Mouse (Mus musculus) midbrain, embryonic 11.5 days (tissue): Measurements from ENCODE around the gene Galnt15. TPM values are rescaled to one million over a fixed set of nuclear protein-coding genes. Genes with fewer than 3 reads are reported as not detected.

Experiments used
- ATAC-seq: fragments of 200-750 bp; cut with Nextera tagmentation; 2 replicates; pipeline ENCODE4 v1.8.0; 2017; ENCODE audit warnings: moderate TSS enrichment, moderate library complexity; ENCODE audit not compliant: low FRiP score
- DNase-seq: peaks from one replicate; pipeline ENCODE4 v3.0.0; 2015; ENCODE audit warnings: low spot score; ENCODE audit errors: missing footprints
- H3K27ac ChIP-seq: fragments of 300-500 bp; sonication (generic); 2 replicates; pipeline ENCODE4 v1.5.1; 2014; ENCODE audit warnings: low read depth, low read length
- H3K27me3 ChIP-seq: fragments of 300-500 bp; sonication (generic); 2 replicates; pipeline ENCODE4 v1.6.1; 2014; ENCODE audit warnings: mild to moderate bottlenecking, low read length, moderate library complexity, mixed read lengths; ENCODE audit not compliant: control insufficient read depth, insufficient read depth
- H3K36me3 ChIP-seq: fragments of 300-500 bp; sonication (generic); 2 replicates; pipeline ENCODE4 v1.6.1; 2014; ENCODE audit warnings: mild to moderate bottlenecking, low read length, moderate library complexity, mixed read lengths; ENCODE audit not compliant: control insufficient read depth, insufficient read depth
- H3K4me1 ChIP-seq: fragments of 300-500 bp; sonication (generic); 2 replicates; pipeline ENCODE4 v1.6.1; 2014; ENCODE audit warnings: low read length; ENCODE audit not compliant: control insufficient read depth, insufficient read depth
- H3K4me2 ChIP-seq: fragments of 300-500 bp; sonication (generic); 2 replicates; pipeline ENCODE4 v1.6.1; 2014; ENCODE audit warnings: mild to moderate bottlenecking, moderate library complexity
- H3K4me3 ChIP-seq: fragments of 300-500 bp; sonication (generic); 2 replicates; pipeline ENCODE4 v1.5.1; 2014; ENCODE audit warnings: low read depth, low read length
- H3K9ac ChIP-seq: fragments of 300-500 bp; sonication (generic); 2 replicates; pipeline ENCODE4 v1.6.1; 2014; ENCODE audit warnings: low read length
- H3K9me3 ChIP-seq: fragments of 300-500 bp; sonication (generic); 2 replicates; pipeline ENCODE4 v1.6.1; 2016; ENCODE audit warnings: low read length; ENCODE audit not compliant: control insufficient read depth
- WGBS: fragments of 180-500 bp; shearing (Covaris S2); extraction: QIAGEN DNeasy Blood & Tissue Kit; methylation state at CpG from one replicate; pipeline ENCODE4 v1.1.7; 2014; 5-methylcytosine and 5-hydroxymethylcytosine counted together
- polyA plus RNA-seq: library from polyadenylated mRNA; unstranded; fragments of >200 nt; fragmentation: Nextera tagmentation; extraction: Ambion mirVana; gene quantifications from 2 replicates; pipeline ENCODE4 v1.2.1, GENCODE M21; 2014

The Galnt15 gene
- polyA plus RNA-seq, 1 experiment from 2014 or later: 0.08 TPM

GRCm38 (mm10) chr14:32053895-32054294 lies 25.1 kb downstream of the Galnt15 start:
- Histone ChIP-seq H3K27me3 (no peaks in the 10 kb centered on the region), H3K4me3 (no peak overlapping the region), H3K9ac (no peak overlapping the region), H3K9me3 (no peaks in the 10 kb centered on the region), H3K27ac (no peak overlapping the region), H3K36me3 (no peaks in the 10 kb centered on the region), H3K4me1 (no peaks in the 10 kb centered on the region), H3K4me2 (no peak overlapping the region)
- ATAC-seq: no peak
- WGBS: 95% methylated on average over 5 of the region's 5 CpGs
- DNase-seq: no peak

- no peak for ATAC-seq
- DNase-seq: no peak
- 75% methylated on average over 10 of the region's 10 CpGs for WGBS
- Histone ChIP-seq H3K4me2 (no peak overlapping the region), H3K4me1 (no peaks in the 10 kb centered on the region), H3K27ac (no peak overlapping the region), H3K9me3 (no peaks in the 10 kb centered on the region), H3K4me3 (no peak overlapping the region), H3K27me3 (no peaks in the 10 kb centered on the region), H3K36me3 (no peaks in the 10 kb centered on the region), H3K9ac (no peak overlapping the region)
These were observed 26.0 kb downstream of the Galnt15 start for GRCm38 (mm10) chr14:32054788-32055187.

GRCm38 (mm10) chr14:32055781-32056180 lies 27.0 kb downstream of the Galnt15 start:
- Histone ChIP-seq H3K9me3 (no peaks in the 10 kb centered on the region), H3K9ac (no peak overlapping the region), H3K27me3 (no peaks in the 10 kb centered on the region), H3K27ac (no peak overlapping the region), H3K36me3 (no peaks in the 10 kb centered on the region), H3K4me2 (no peak overlapping the region), H3K4me1 (no peaks in the 10 kb centered on the region), H3K4me3 (no peak overlapping the region)
- ATAC-seq: no peak
- DNase-seq: no peak
- WGBS: 85% methylated on average over 8 of the region's 8 CpGs

DNA sequence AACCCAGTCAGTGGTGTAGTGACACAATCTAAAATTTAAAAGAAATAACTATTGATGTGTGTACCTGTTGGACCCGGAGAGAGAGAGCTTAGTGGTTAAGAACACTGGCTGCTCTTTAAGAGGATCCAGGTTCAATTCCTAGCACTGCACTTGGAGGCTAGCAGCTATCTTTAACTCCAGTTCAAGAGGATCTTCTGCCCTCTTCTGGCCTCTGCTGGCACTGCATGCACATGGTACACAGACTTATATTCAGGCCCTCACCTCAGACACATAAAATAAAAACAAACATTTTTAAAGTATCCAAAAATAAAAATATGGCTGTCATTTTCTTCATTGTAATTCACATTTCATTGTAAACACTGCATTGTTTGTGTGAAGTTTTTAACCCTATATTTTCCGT lies 27.9 kb downstream of the Galnt15 start:
- DNase-seq (no peak), ATAC-seq (no peak)
- WGBS: 96% methylated on average over 2 of the region's 2 CpGs
- H3K4me2 ChIP-seq: no peak overlapping the region
- no peak overlapping the region for H3K4me3 ChIP-seq
- H3K27me3 ChIP-seq: no peaks in the 10 kb centered on the region
- H3K27ac ChIP-seq: no peak overlapping the region
- no peaks in the 10 kb centered on the region for H3K36me3 ChIP-seq
- H3K9me3 ChIP-seq: no peaks in the 10 kb centered on the region
- no peaks in the 10 kb centered on the region for H3K4me1 ChIP-seq
- no peak overlapping the region for H3K9ac ChIP-seq

- H3K36me3 ChIP-seq: no peaks in the 10 kb centered on the region
- 91% methylated on average over 4 of the region's 4 CpGs for WGBS
These were observed 28.9 kb downstream of the Galnt15 start for GRCm38 (mm10) chr14:32057664-32058063.

DNA sequence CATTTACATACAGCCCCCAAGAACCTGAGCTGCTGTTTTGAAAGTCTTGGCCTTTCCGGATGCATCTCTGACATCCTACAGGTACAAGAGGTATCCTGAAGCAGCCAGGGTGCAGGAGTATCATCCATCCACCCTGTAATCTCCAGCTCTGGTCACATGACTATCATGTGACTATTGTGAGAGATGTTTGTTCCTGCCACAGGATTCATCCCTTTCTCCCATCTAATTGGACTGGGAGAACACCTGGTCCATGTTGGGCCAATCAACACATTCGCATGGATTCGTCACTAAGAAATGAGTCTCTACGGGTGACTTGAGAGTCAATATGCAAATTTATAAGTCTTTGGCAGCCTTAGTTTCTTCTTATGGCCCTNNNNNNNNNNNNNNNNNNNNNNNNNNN lies 32.6 kb downstream of the Galnt15 start:
- Histone ChIP-seq H3K4me3 (no peak overlapping the region), H3K27ac (no peak overlapping the region), H3K36me3 (no peaks in the 10 kb centered on the region), H3K4me1 (no peaks in the 10 kb centered on the region), H3K9me3 (peaks cover 5% of the 10 kb centered on the region; the same call in 1 of the 2 replicates), H3K27me3 (no peaks in the 10 kb centered on the region), H3K9ac (no peak overlapping the region), H3K4me2 (no peak overlapping the region)
- WGBS: 89% methylated on average over 4 of the region's 4 CpGs
- no peak for ATAC-seq
- DNase-seq: no peak

More at GRCm38 (mm10) chr14:32057664-32058063, 28.9 kb downstream of the Galnt15 start:
- no peak overlapping the region for H3K27ac ChIP-seq
- no peaks in the 10 kb centered on the region for H3K27me3 ChIP-seq
- no peak overlapping the region for H3K4me2 ChIP-seq
- ATAC-seq: no peak
- DNase-seq: no peak
- no peaks in the 10 kb centered on the region for H3K9me3 ChIP-seq
- no peak overlapping the region for H3K4me3 ChIP-seq
- no peak overlapping the region for H3K9ac ChIP-seq
- H3K4me1 ChIP-seq: no peaks in the 10 kb centered on the region

GRCm38 (mm10) chr14:32072807-32073206 lies 44.0 kb downstream of the Galnt15 start:
- ATAC-seq (no peak), DNase-seq (no peak)
- no peaks in the 10 kb centered on the region for H3K27me3 ChIP-seq
- no peak overlapping the region for H3K9ac ChIP-seq
- H3K4me1 ChIP-seq: no peaks in the 10 kb centered on the region
- H3K4me2 ChIP-seq: no peak overlapping the region
- no peaks in the 10 kb centered on the region for H3K9me3 ChIP-seq
- H3K36me3 ChIP-seq: no peaks in the 10 kb centered on the region
- H3K27ac ChIP-seq: no peak overlapping the region
- no peak overlapping the region for H3K4me3 ChIP-seq

DNA sequence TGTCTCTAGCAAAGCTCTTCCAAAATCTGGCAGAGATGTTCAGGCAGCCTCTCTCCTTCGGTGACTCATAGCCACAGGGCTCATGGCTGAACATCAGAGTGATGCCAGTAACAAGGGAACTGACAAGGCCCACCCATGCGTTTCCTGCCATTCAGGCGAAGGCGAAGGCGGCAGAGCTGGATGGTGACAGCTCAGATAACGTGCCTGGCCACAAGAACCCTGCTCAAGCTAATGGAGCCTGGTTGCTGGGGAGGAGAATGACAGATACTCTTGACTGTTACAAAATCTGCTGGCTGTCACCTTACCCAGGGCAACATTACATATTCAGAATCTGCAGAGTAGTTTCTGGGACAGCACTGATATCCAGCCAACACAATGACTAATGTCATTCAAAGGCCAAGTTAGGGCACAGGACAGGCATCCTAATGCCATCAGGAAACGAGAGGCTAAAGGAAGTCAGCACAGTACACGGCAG lies 44.5 kb downstream of the Galnt15 start:
- WGBS: 67% methylated on average over 8 of the region's 8 CpGs

GRCm38 (mm10) chr14:32073901-32074300 lies 45.1 kb downstream of the Galnt15 start:
- H3K9me3 ChIP-seq: no peaks in the 10 kb centered on the region
- WGBS: 77% methylated on average over 7 of the region's 7 CpGs

More for the DNA sequence above, 44.5 kb downstream of the Galnt15 start:
- no peak overlapping the region for H3K9ac ChIP-seq
- no peak overlapping the region for H3K4me3 ChIP-seq
- no peak for ATAC-seq
- no peak for DNase-seq
- H3K4me1 ChIP-seq: no peaks in the 10 kb centered on the region
- no peaks in the 10 kb centered on the region for H3K36me3 ChIP-seq
- no peak overlapping the region for H3K4me2 ChIP-seq
- no peak overlapping the region for H3K27ac ChIP-seq
- H3K9me3 ChIP-seq: no peaks in the 10 kb centered on the region
- H3K27me3 ChIP-seq: no peaks in the 10 kb centered on the region

More at GRCm38 (mm10) chr14:32073901-32074300, 45.1 kb downstream of the Galnt15 start:
- Histone ChIP-seq H3K9ac (no peak overlapping the region), H3K27me3 (no peaks in the 10 kb centered on the region), H3K4me3 (no peak overlapping the region), H3K4me1 (no peaks in the 10 kb centered on the region), H3K27ac (no peak overlapping the region), H3K36me3 (no peaks in the 10 kb centered on the region), H3K4me2 (no peak overlapping the region)
- DNase-seq (no peak), ATAC-seq (no peak)
